Mouse (Mus musculus) fibroblast of lung, adult 2 months (primary cell): ENCODE results near the gene Emb.
"Not testable (repeated sequence)": the region's sequence is repeated elsewhere in the genome, so short reads cannot be mapped to it uniquely, and the experiment has no call there.

Source experiments
- DNase-seq: peaks from one replicate; pipeline ENCODE4 v3.0.0-alpha.2; 2011; ENCODE audit warnings: low read depth

Emb gene

DNA sequence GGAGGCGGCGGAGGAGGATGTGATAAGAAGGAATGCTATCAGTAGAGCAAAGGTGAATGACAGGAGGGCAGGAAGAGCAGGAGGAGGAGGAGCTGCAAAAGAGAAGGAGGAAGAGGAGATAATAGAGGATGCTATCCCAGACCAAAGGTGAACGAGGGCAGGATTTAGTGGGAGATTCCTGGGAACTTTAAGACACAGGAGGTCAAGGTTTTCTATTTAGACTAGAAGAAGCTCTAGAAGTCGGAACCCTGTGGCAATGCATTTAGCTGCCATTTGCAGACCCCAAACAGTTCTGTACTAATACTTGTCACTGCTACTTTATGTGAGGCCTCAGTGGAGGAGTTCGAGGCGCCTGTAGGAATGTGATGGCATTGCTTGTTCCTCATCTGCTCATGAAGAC is at the start of gene Emb:
Gene Emb, plus strand, starts transcription at position 301 of the 400 bp plus-strand sequence.
- DNase-seq, result no peak

- DNase-seq, result no peak
Observed at GRCm38 (mm10) chr13:117163906-117164305, 44.4 kb upstream of the Emb start.

GRCm38 (mm10) chr13:117165071-117165470 is 43.3 kb upstream of the Emb start:
- DNase-seq, result no peak

GRCm38 (mm10) chr13:117180912-117181311 is 27.4 kb upstream of the Emb start:
- DNase-seq, result not testable (repeated sequence)

DNA sequence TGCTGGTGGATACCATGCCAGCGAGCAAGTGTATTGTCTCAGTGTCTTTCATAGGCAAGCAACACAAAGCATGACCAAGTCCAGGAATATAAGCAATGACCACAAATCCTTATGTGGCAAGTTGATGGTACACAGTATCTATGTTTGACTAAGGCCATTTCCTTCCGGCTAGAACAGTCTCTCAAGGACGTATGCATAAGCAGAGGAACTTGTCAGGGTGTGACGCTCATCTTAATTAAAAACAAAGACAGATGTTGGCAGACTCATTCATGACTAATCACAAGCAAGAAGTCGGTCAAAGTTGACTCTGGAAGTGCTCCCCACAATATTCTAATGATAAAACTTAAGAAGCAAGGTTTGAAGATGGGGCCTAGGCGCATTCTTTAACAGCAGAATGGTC is 25.0 kb upstream of the Emb start:
- no peak for DNase-seq

DNA sequence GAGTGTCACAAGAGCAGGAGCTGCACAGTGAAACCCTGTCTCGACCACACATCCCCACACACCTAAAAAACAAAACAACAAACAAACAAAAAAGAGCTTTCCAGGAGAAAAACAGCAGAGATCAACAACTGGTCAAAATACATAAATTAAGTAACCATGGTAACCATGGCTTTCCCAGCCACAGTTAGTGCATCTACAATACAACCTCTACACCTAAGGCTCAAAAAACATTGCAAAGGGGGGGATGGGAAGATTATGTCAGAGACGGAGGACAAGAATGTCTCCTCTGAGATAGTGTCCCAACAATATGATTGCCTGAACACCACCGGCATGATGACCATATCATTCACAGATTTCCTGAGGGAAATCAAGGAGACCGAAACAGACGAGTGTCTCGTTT is 23.0 kb upstream of the Emb start:
- no peak for DNase-seq

DNA sequence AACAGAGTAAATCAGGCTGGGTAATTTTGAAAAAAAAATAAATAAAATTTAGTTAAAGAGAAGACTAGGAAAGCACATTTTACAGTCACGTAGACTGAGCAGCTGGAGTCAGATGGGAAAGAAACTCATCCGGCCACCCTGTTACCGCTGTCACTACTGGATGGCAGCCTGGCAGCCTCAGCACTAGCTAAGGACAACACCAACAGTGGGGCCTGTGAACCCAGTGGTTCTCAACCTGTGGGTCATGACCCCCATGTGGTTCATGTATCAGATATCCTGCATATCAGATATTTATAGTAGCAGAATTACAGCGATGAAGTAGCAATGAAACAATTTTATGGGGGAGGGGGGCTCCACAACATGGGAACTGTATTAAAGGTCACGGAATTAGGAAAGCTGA is 16.2 kb upstream of the Emb start:
- DNase-seq, result no peak

DNA sequence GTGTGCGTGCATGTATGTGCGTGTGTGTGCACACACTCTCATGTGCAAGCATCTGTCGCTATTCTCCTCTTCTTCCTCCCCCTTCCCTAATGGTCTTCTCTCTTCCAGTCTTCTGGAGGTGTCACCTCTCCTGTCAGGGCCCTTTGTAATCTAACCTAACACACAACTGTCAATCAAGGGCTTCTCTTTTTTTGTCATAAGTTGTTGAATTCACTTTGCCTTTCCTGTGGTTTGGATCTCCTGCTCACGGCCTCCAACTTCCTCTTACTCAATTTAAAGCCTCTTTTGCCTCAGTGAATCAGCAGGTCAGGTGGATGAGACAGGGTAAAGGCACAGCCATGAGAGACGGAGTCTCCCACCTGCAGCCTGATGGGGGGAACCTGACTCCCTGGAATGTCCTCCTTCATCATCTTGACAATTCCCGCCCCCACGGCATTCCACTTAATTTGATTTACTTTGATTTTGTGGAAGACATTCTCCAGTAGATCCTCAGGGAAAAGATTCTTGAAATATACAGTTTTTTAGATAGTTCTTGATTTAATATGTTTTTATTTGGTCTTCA is 14.8 kb upstream of the Emb start:
- DNase-seq, result no peak

GRCm38 (mm10) chr13:117195569-117196495 is 12.5 kb upstream of the Emb start:
- no peak for DNase-seq

DNA sequence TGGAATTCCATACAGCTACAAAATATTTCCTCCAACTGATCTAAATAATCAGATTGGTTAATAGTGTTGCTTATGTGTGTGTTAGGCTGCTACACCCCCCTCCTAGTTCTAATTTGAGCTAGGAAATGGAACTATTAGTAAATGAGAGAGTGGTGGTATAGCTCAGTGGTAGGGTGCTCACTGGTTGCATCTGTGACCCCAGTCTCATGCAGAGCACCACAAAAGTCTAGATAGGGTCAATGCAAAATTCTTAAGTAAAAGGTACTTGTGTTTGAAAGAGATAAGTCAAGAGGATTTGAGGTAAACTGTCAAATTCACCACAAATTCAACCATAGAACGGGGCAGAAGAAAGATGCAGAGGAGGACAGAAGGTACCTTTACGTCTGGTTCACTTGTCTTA is 10.7 kb upstream of the Emb start:
- DNase-seq, result no peak

GRCm38 (mm10) chr13:117198402-117199083 is 9.8 kb upstream of the Emb start:
- no peak for DNase-seq

DNA sequence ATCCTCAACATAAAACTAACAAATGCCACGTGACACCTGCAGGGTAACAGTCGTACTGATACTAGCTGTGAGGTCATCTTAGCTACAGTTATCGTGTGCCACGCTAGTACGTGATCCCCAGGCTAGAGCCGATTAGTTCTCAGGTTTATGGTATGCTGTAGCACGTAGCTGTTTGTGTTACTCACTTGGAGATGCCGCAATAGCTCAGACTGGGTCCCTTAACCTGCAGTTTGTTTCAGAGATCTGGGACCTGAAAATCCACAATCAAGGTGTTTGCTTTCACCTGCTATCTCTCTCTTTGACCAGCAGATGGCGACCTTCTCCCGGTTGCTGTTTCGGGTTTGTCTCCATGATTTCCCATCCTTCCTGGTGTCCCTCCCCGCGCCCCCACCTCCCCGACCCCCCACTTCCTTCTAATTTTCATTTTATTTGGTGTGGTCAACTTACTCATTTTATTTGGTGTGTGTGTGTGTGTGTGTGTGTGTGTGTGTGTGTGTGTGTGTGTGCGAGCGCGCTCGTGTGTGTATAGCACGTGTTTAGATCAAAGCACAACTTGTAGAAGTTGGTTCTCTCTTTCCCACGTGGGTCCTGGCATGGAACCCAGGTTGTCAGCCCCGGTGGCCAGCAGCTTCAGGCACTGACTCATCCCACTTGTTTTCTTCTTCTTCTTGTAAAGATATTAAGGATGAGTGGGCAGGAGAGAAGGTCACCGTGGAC is 5.4 kb upstream of the Emb start:
- no peak for DNase-seq

DNA sequence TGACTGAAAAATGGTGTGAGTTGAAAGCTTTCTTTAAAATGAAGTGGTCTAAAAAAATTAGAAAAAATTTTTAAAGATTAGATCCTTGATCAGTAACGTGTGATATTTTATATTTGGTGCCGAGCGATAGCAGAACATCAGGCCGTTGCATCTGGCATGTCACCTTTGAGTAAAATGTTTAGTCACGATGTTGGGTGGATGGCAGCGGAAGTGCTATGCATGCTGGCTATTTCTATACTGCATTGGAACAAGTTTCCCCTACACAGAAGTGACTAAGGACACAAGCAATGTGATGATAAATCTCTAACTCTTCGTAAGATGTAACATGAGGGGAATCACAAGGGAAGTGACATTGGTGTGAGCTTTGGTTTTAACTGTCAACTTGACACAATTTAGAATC is 3.7 kb upstream of the Emb start:
- no peak for DNase-seq

GRCm38 (mm10) chr13:117206066-117206465 is 2.3 kb upstream of the Emb start:
- no peak for DNase-seq

- no peak for DNase-seq
Observed at GRCm38 (mm10) chr13:117211386-117211875, 3.1 kb downstream of the Emb start.

DNA sequence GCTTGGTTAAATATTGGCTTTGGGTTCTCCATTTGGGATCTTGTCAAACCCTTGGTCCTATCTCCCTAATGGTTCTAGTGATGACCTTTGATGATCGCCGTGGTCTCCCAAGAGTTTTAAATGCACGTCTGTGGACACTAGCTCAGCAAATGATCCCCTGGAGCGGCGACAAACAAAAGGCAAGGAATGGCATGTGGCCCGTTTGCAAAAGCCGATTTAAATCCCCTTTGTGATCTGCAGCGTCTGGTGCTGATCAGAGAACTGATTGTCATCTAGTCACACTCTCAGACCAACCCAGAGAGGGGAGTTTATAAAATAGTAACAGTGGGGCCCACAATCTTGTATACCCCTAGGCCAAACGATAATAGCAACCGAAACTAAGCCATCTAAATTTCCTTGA is 7.1 kb downstream of the Emb start:
- no peak for DNase-seq

DNA sequence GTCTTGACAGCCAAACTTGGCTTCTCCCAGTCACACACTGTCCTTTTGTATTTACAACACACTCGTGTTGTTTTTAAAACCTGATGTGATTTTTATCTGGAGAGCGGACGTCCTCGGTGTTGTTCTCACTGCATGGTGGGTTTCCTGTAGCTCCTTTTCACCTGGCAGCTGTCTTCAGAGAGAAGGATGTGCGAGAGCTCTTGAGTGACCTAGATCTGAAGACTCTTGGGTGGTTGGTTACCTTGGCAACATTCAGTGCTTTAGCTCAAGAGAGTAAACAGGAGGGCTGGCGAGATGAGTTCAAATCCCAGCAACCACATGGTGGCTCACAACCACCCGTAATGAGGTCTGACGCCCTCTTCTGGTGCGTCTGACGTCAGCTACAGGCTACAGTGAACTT is 7.8 kb downstream of the Emb start:
- DNase-seq, result no peak

DNA sequence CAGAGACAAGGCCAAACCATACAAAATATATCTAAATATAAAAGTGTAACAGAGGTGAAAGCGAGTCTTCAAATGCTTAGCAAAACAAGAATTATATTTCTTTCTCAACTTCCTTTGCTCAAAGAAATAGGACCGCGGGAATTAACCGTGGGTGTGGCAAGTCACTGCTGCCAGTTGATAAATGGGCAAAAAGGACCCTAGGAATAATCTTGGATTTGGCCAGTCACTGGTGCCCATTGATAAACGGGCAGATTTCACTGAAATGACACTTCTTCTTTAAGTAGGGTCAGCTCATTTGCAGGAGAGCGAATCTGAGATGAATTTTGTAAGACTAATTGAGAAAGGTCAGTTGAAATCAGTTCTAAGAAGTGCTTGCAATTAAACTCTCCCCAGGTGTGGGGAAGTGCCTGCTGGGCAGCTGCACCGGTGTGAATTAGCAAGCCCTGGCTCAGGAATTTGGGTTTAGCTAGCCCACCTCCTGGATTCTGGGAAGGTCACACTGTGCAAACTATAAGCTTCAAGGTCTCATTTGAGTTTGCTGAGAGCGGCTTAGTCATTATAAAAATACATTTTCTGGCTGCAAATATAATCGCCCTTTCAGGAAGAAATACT is 8.5 kb downstream of the Emb start:
- DNase-seq, result no peak

GRCm38 (mm10) chr13:117217621-117218020 is 9.3 kb downstream of the Emb start:
- no peak for DNase-seq

DNA sequence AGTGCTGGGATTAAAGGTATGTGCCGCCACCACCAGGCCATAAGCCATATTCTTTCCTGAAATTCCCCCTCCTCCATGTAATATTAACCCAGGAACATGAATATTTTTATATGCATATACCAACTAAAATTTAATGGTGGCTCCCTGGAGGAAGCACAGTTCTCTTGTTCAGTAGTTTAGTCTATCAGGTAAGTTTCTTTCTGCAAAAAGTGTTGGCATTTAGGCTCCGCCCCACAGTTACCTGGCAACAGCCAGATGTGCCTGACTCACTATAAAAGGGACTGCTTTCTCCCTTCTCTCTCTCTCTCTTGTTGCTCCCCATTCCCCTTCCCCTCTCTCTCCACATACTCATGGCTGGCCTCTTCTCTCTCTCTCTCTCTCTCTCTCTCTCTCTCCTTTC is 9.8 kb downstream of the Emb start:
- no peak for DNase-seq

DNA sequence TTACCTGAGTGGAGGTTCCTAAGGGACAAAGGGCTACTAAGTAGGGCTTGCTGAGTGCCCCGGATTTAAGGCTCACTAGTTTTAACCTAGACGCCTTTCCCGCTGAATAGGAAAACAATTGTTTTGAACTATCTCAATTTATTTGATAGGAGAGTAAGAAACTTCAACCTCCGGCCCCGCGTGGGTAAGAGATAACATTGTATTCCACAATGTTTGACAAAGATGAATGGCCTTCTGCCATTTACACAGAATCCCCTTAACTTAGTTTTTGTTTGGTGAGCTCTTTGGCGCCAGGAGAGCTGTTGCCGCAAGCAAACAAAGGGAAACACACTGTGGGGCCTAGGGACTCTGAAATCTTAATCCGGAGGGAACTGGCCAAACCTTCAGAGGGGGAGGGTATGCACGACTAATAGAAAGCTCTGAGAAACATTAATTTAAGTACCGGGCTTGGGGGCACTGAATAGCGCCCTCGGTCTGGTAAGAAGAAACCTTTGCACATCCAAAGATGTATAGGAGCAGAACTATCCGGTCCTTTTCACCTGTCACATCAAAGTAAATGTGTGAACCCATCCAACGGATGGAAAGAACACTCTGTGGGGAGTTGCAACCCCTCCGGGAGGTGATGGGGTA is 11.7 kb downstream of the Emb start:
- no peak for DNase-seq
